Mouse (Mus musculus): ENCODE results near the gene Prm2. TPM values are rescaled to one million over a fixed set of nuclear protein-coding genes. Genes with fewer than 3 reads are reported as not detected.

The Prm2 gene
- polyA plus RNA-seq, 1 experiment from 2014 or later, result not detected

DNA sequence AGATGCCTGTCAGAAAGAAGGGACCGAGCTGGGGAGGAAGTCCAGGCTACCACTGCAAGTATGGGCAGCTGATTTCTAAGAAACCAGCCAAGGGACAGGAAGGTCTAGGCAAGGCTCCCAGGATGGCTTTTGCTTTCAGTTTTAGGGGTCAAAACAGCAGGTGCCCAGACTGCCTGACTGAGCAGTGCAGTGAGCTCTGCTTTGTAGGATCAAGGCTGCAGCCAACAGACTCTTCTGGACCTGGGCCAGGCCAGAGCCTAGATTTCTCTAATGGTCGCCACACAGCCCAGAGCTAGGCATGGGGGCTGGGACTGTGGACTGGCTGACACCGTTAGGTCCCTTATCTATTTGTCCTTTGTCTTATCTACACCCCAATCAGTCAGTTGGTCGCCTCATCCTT lies 21.2 kb downstream of the Prm2 start:
- H3K4me3 ChIP-seq (ENCODE audit: low read depth, low read length), result no peak overlapping the region
- H3K4me1 ChIP-seq (ENCODE audit: control insufficient read depth, insufficient read depth, low read length), result no peaks in the 10 kb centered on the region
- 83% methylated on average over 4 of the region's 4 CpGs for WGBS
- H3K36me3 ChIP-seq (ENCODE audit: control insufficient read depth, insufficient read depth, low read length), result no peaks in the 10 kb centered on the region
- no peak for DNase-seq (ENCODE audit: low spot score)
- H3K9ac ChIP-seq (ENCODE audit: low read length), result no peak overlapping the region
- no peaks in the 10 kb centered on the region for H3K27me3 ChIP-seq (ENCODE audit: control insufficient read depth, insufficient read depth, low read length)
- no peak overlapping the region for H3K27ac ChIP-seq (ENCODE audit: low read depth, low read length)
- H3K4me2 ChIP-seq (ENCODE audit: low read depth), result no peak overlapping the region
- no peaks in the 10 kb centered on the region for H3K9me3 ChIP-seq (ENCODE audit: control insufficient read depth, low read length)
- no peak for ATAC-seq (ENCODE audit: insufficient read depth, low FRiP score, low TSS enrichment)

GRCm38 (mm10) chr16:10773543-10773942 lies 22.4 kb downstream of the Prm2 start:
- no peak for ATAC-seq (ENCODE audit: insufficient read depth, low FRiP score, low TSS enrichment)
- DNase-seq (ENCODE audit: low spot score), result no peak
- H3K27me3 ChIP-seq (ENCODE audit: control insufficient read depth, insufficient read depth, low read length), result no peaks in the 10 kb centered on the region
- H3K4me1 ChIP-seq (ENCODE audit: control insufficient read depth, insufficient read depth, low read length), result no peaks in the 10 kb centered on the region
- 87% methylated on average over 8 of the region's 8 CpGs for WGBS
- H3K9me3 ChIP-seq (ENCODE audit: control insufficient read depth, low read length), result no peaks in the 10 kb centered on the region
- no peak overlapping the region for H3K27ac ChIP-seq (ENCODE audit: low read depth, low read length)
- no peak overlapping the region for H3K4me2 ChIP-seq (ENCODE audit: low read depth)
- no peaks in the 10 kb centered on the region for H3K36me3 ChIP-seq (ENCODE audit: control insufficient read depth, insufficient read depth, low read length)
- no peak overlapping the region for H3K4me3 ChIP-seq (ENCODE audit: low read depth, low read length)
- no peak overlapping the region for H3K9ac ChIP-seq (ENCODE audit: low read length)

- Histone ChIP-seq H3K4me2 (ENCODE audit: low read depth) (no peak overlapping the region), H3K4me3 (ENCODE audit: low read depth, low read length) (no peak overlapping the region), H3K36me3 (ENCODE audit: control insufficient read depth, insufficient read depth, low read length) (no peaks in the 10 kb centered on the region), H3K9me3 (ENCODE audit: control insufficient read depth, low read length) (no peaks in the 10 kb centered on the region), H3K27ac (ENCODE audit: low read depth, low read length) (no peak overlapping the region), H3K9ac (ENCODE audit: low read length) (no peak overlapping the region), H3K4me1 (ENCODE audit: control insufficient read depth, insufficient read depth, low read length) (no peaks in the 10 kb centered on the region), H3K27me3 (ENCODE audit: control insufficient read depth, insufficient read depth, low read length) (no peaks in the 10 kb centered on the region)
- DNase-seq (ENCODE audit: low spot score) (no peak), ATAC-seq (ENCODE audit: insufficient read depth, low FRiP score, low TSS enrichment) (no peak)
- 43% methylated on average over 19 of the region's 19 CpGs for WGBS
Observed at GRCm38 (mm10) chr16:10771769-10772510, 24.0 kb downstream of the Prm2 start.

GRCm38 (mm10) chr16:10770531-10771325 lies 25.2 kb downstream of the Prm2 start:
- no peaks in the 10 kb centered on the region for H3K27me3 ChIP-seq (ENCODE audit: control insufficient read depth, insufficient read depth, low read length)
- DNase-seq (ENCODE audit: low spot score) (no peak), ATAC-seq (ENCODE audit: insufficient read depth, low FRiP score, low TSS enrichment) (no peak)
- H3K9ac ChIP-seq (ENCODE audit: low read length), result no peak overlapping the region
- no peak overlapping the region for H3K4me2 ChIP-seq (ENCODE audit: low read depth)
- H3K4me3 ChIP-seq (ENCODE audit: low read depth, low read length), result no peak overlapping the region
- H3K9me3 ChIP-seq (ENCODE audit: control insufficient read depth, low read length), result no peaks in the 10 kb centered on the region
- H3K4me1 ChIP-seq (ENCODE audit: control insufficient read depth, insufficient read depth, low read length), result no peaks in the 10 kb centered on the region
- WGBS, result 52% methylated on average over 4 of the region's 4 CpGs
- H3K27ac ChIP-seq (ENCODE audit: low read depth, low read length), result no peak overlapping the region
- H3K36me3 ChIP-seq (ENCODE audit: control insufficient read depth, insufficient read depth, low read length), result no peaks in the 10 kb centered on the region

- no peaks in the 10 kb centered on the region for H3K27me3 ChIP-seq (ENCODE audit: control insufficient read depth, insufficient read depth, low read length)
- WGBS, result 44% methylated on average over 2 of the region's 2 CpGs
- no peaks in the 10 kb centered on the region for H3K4me1 ChIP-seq (ENCODE audit: control insufficient read depth, insufficient read depth, low read length)
- no peak for ATAC-seq (ENCODE audit: insufficient read depth, low FRiP score, low TSS enrichment)
- H3K36me3 ChIP-seq (ENCODE audit: control insufficient read depth, insufficient read depth, low read length), result no peaks in the 10 kb centered on the region
- H3K27ac ChIP-seq (ENCODE audit: low read depth, low read length), result no peak overlapping the region
- no peaks in the 10 kb centered on the region for H3K9me3 ChIP-seq (ENCODE audit: control insufficient read depth, low read length)
- no peak overlapping the region for H3K4me2 ChIP-seq (ENCODE audit: low read depth)
- H3K9ac ChIP-seq (ENCODE audit: low read length), result no peak overlapping the region
- no peak overlapping the region for H3K4me3 ChIP-seq (ENCODE audit: low read depth, low read length)
- no peak for DNase-seq (ENCODE audit: low spot score)
Observed at GRCm38 (mm10) chr16:10769661-10770060, 26.3 kb downstream of the Prm2 start.

- Histone ChIP-seq H3K27ac (ENCODE audit: low read depth, low read length) (no peak overlapping the region), H3K27me3 (ENCODE audit: control insufficient read depth, insufficient read depth, low read length) (no peaks in the 10 kb centered on the region), H3K4me2 (ENCODE audit: low read depth) (no peak overlapping the region), H3K4me1 (ENCODE audit: control insufficient read depth, insufficient read depth, low read length) (no peaks in the 10 kb centered on the region), H3K4me3 (ENCODE audit: low read depth, low read length) (no peak overlapping the region), H3K36me3 (ENCODE audit: control insufficient read depth, insufficient read depth, low read length) (no peaks in the 10 kb centered on the region), H3K9me3 (ENCODE audit: control insufficient read depth, low read length) (no peaks in the 10 kb centered on the region), H3K9ac (ENCODE audit: low read length) (no peak overlapping the region)
- ATAC-seq (ENCODE audit: insufficient read depth, low FRiP score, low TSS enrichment) (no peak), DNase-seq (ENCODE audit: low spot score) (no peak)
- WGBS, result 61% methylated on average over 9 of the region's 9 CpGs
Observed at GRCm38 (mm10) chr16:10768821-10769220, 27.1 kb downstream of the Prm2 start.

- 49% methylated on average over 4 of the region's 4 CpGs for WGBS
- H3K4me2 ChIP-seq (ENCODE audit: low read depth), result no peak overlapping the region
Observed at GRCm38 (mm10) chr16:10767158-10767557, 28.8 kb downstream of the Prm2 start.

DNA sequence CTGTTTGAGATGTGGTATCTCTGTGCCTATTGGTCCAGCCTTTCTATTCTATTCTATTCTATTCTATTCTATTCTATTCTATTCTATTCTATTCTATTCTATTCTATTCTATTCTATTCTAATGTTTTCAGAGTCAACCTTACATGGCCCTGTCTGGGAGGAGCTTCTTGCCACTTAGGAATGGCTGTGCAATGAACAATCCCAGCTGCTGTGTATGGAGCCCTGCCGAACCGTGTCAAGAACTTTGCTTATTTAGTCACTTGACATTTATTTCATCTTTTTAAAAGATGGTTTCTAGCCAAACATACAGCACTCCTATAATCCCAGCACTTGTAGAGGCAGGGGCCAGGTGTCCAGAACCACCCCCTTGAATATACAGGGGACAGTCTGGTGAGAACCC lies 31.6 kb downstream of the Prm2 start:
- Histone ChIP-seq H3K4me2 (ENCODE audit: low read depth) (no peak overlapping the region), H3K9me3 (ENCODE audit: control insufficient read depth, low read length) (no peaks in the 10 kb centered on the region), H3K36me3 (ENCODE audit: control insufficient read depth, insufficient read depth, low read length) (no peaks in the 10 kb centered on the region), H3K27ac (ENCODE audit: low read depth, low read length) (no peak overlapping the region), H3K4me3 (ENCODE audit: low read depth, low read length) (no peak overlapping the region), H3K9ac (ENCODE audit: low read length) (no peak overlapping the region), H3K27me3 (ENCODE audit: control insufficient read depth, insufficient read depth, low read length) (no peaks in the 10 kb centered on the region), H3K4me1 (ENCODE audit: control insufficient read depth, insufficient read depth, low read length) (no peaks in the 10 kb centered on the region)
- WGBS, result 69% methylated on average over 2 of the region's 2 CpGs
- DNase-seq (ENCODE audit: low spot score) (no peak), ATAC-seq (ENCODE audit: insufficient read depth, low FRiP score, low TSS enrichment) (no peak)

More at GRCm38 (mm10) chr16:10767158-10767557, 28.8 kb downstream of the Prm2 start:
- no peaks in the 10 kb centered on the region for H3K27me3 ChIP-seq (ENCODE audit: control insufficient read depth, insufficient read depth, low read length)
- no peak overlapping the region for H3K27ac ChIP-seq (ENCODE audit: low read depth, low read length)
- H3K9ac ChIP-seq (ENCODE audit: low read length), result no peak overlapping the region
- peak; percentile 61 for DNase-seq (ENCODE audit: low spot score)
- no peak overlapping the region for H3K4me3 ChIP-seq (ENCODE audit: low read depth, low read length)
- no peaks in the 10 kb centered on the region for H3K9me3 ChIP-seq (ENCODE audit: control insufficient read depth, low read length)
- no peak for ATAC-seq (ENCODE audit: insufficient read depth, low FRiP score, low TSS enrichment)
- H3K4me1 ChIP-seq (ENCODE audit: control insufficient read depth, insufficient read depth, low read length), result no peaks in the 10 kb centered on the region
- H3K36me3 ChIP-seq (ENCODE audit: control insufficient read depth, insufficient read depth, low read length), result no peaks in the 10 kb centered on the region

Data from neural tube, embryonic 11.5 days (tissue).